Mouse (Mus musculus) hindbrain, embryonic 16.5 days (tissue): ENCODE data around the gene Palm. TPM values are rescaled to one million over a fixed set of nuclear protein-coding genes. Genes with fewer than 3 reads are reported as not detected.

Source experiments
- ATAC-seq: fragments of 200-750 bp; cut with Nextera tagmentation; 2 replicates; pipeline ENCODE4 v1.8.0; 2017; ENCODE audit warnings: moderate TSS enrichment, moderate library complexity
- H3K27ac ChIP-seq: fragments of 300-500 bp; sonication (generic); 2 replicates; pipeline ENCODE4 v1.5.1; 2014; ENCODE audit warnings: low read depth, mild to moderate bottlenecking, control low read depth, low read length, moderate library complexity
- H3K27me3 ChIP-seq: fragments of 300-500 bp; sonication (generic); replicated peaks from 2 replicates; pipeline ENCODE4 v1.6.1; 2014; ENCODE audit warnings: low read length; ENCODE audit not compliant: control insufficient read depth, insufficient read depth
- H3K36me3 ChIP-seq: fragments of 300-500 bp; sonication (generic); 2 replicates; pipeline ENCODE4 v1.6.1; 2014; ENCODE audit warnings: mild to moderate bottlenecking, low read length, moderate library complexity, mixed read lengths; ENCODE audit not compliant: control insufficient read depth, insufficient read depth
- H3K4me1 ChIP-seq: fragments of 300-500 bp; sonication (generic); 2 replicates; pipeline ENCODE4 v1.6.1; 2014; ENCODE audit warnings: low read depth, low read length; ENCODE audit not compliant: control insufficient read depth, insufficient read depth
- H3K4me2 ChIP-seq: fragments of 300-500 bp; sonication (generic); 2 replicates; pipeline ENCODE4 v1.6.1; 2014; ENCODE audit warnings: mild to moderate bottlenecking, low read length, control low read depth, moderate library complexity
- H3K4me3 ChIP-seq: fragments of 300-500 bp; sonication (generic); 2 replicates; pipeline ENCODE4 v1.5.1; 2014; ENCODE audit warnings: mild to moderate bottlenecking, low read length, control low read depth, moderate library complexity
- H3K9ac ChIP-seq: fragments of 300-500 bp; sonication (generic); 2 replicates; pipeline ENCODE4 v1.6.1; 2014; ENCODE audit warnings: low read depth, mild to moderate bottlenecking, control low read depth, low read length, moderate library complexity
- H3K9me3 ChIP-seq: fragments of 300-500 bp; sonication (generic); 2 replicates; pipeline ENCODE4 v1.6.1; 2014; ENCODE audit warnings: mild to moderate bottlenecking, low read length, moderate library complexity; ENCODE audit not compliant: control insufficient read depth
- WGBS: fragments of 180-500 bp; shearing (Covaris S2); extraction: QIAGEN DNeasy Blood & Tissue Kit; methylation state at CpG from one replicate; pipeline ENCODE4 v1.1.7; 2014; 5-methylcytosine and 5-hydroxymethylcytosine counted together
- polyA plus RNA-seq: library from polyadenylated mRNA; unstranded; fragments of >200 nt; fragmentation: Nextera tagmentation; extraction: Ambion mirVana; gene quantifications from 2 replicates; pipeline ENCODE4 v1.2.1, GENCODE M21; 2015

Gene Palm
- polyA plus RNA-seq, 1 experiment from 2014 or later, result 297 TPM

- no peak for ATAC-seq
- peaks cover 45% of the 10 kb centered on the region for H3K4me1 ChIP-seq
- no peak overlapping the region; the same call in 1 of the 2 replicates for H3K9ac ChIP-seq
- no peak overlapping the region for H3K4me2 ChIP-seq
- peaks cover 40% of the 10 kb centered on the region for H3K36me3 ChIP-seq
- 81% methylated on average over 11 of the region's 11 CpGs for WGBS
- no peaks in the 10 kb centered on the region for H3K9me3 ChIP-seq
- no peak overlapping the region for H3K4me3 ChIP-seq
- H3K27me3 ChIP-seq, result no peaks in the 10 kb centered on the region
- 0 out of 2 replicates have a peak overlapping the region, but pooled peaks have one; percentile 7 for H3K27ac ChIP-seq
Observed at GRCm38 (mm10) chr10:79859116-79859515, 65.7 kb downstream of the Palm start.

GRCm38 (mm10) chr10:79860079-79860911, 66.9 kb downstream of the Palm start:
- peaks cover 45% of the 10 kb centered on the region for H3K4me1 ChIP-seq
- H3K27me3 ChIP-seq, result no peaks in the 10 kb centered on the region
- no peak overlapping the region for H3K4me3 ChIP-seq
- H3K4me2 ChIP-seq, result no peak overlapping the region
- ATAC-seq, result no peak
- H3K9ac ChIP-seq, result no peak overlapping the region; the same call in 1 of the 2 replicates
- H3K27ac ChIP-seq, result no peak overlapping the region
- 93% methylated on average over 26 of the region's 26 CpGs for WGBS
- H3K36me3 ChIP-seq, result peaks cover 41% of the 10 kb centered on the region
- no peaks in the 10 kb centered on the region for H3K9me3 ChIP-seq

GRCm38 (mm10) chr10:79861230-79862048, 68.1 kb downstream of the Palm start:
- ATAC-seq, result no peak
- Histone ChIP-seq H3K9ac (no peak overlapping the region), H3K4me3 (no peak overlapping the region), H3K36me3 (peaks cover 52% of the 10 kb centered on the region), H3K9me3 (no peaks in the 10 kb centered on the region), H3K4me1 (peaks cover 35% of the 10 kb centered on the region), H3K4me2 (no peak overlapping the region), H3K27ac (no peak overlapping the region), H3K27me3 (no peaks in the 10 kb centered on the region)
- WGBS, result 71% methylated on average over 25 of the region's 25 CpGs

GRCm38 (mm10) chr10:79862049-79862788, 68.8 kb downstream of the Palm start:
- H3K36me3 ChIP-seq, result peaks cover 56% of the 10 kb centered on the region
- H3K9ac ChIP-seq, result no peak overlapping the region; the same call in 1 of the 2 replicates
- no peaks in the 10 kb centered on the region for H3K27me3 ChIP-seq
- no peak overlapping the region for H3K4me2 ChIP-seq
- no peak for ATAC-seq
- H3K4me1 ChIP-seq, result peaks cover 27% of the 10 kb centered on the region
- no peak overlapping the region; the same call in 1 of the 2 replicates for H3K27ac ChIP-seq
- H3K9me3 ChIP-seq, result no peaks in the 10 kb centered on the region
- 72% methylated on average over 23 of the region's 23 CpGs for WGBS
- no peak overlapping the region for H3K4me3 ChIP-seq

GRCm38 (mm10) chr10:79862925-79863324, 69.6 kb downstream of the Palm start:
- Histone ChIP-seq H3K4me2 (no peak overlapping the region), H3K4me1 (peaks cover 20% of the 10 kb centered on the region), H3K27me3 (no peaks in the 10 kb centered on the region), H3K27ac (no peak overlapping the region; the same call in 1 of the 2 replicates), H3K36me3 (peaks cover 56% of the 10 kb centered on the region), H3K9me3 (no peaks in the 10 kb centered on the region), H3K9ac (no peak overlapping the region), H3K4me3 (no peak overlapping the region)
- ATAC-seq, result no peak
- 73% methylated on average over 10 of the region's 10 CpGs for WGBS

GRCm38 (mm10) chr10:79864351-79865188, 71.2 kb downstream of the Palm start:
- ATAC-seq, result peak; percentile 0; the same call in 1 of the 2 replicates
- H3K4me3 ChIP-seq, result no peak overlapping the region
- peaks cover 52% of the 10 kb centered on the region for H3K36me3 ChIP-seq
- 0 out of 2 replicates have a peak overlapping the region, but pooled peaks have one; percentile 5 for H3K9ac ChIP-seq
- no peak overlapping the region for H3K27ac ChIP-seq
- no peaks in the 10 kb centered on the region for H3K27me3 ChIP-seq
- H3K4me1 ChIP-seq, result peaks cover 11% of the 10 kb centered on the region
- H3K9me3 ChIP-seq, result no peaks in the 10 kb centered on the region
- 58% methylated on average over 10 of the region's 10 CpGs for WGBS
- no peak overlapping the region for H3K4me2 ChIP-seq

GRCm38 (mm10) chr10:79865189-79865601, 71.8 kb downstream of the Palm start:
- H3K27ac ChIP-seq, result no peak overlapping the region

GRCm38 (mm10) chr10:79865801-79866295, 72.5 kb downstream of the Palm start:
- 60% methylated on average over 19 of the region's 19 CpGs for WGBS
- Histone ChIP-seq H3K4me1 (peaks cover 11% of the 10 kb centered on the region), H3K9me3 (no peaks in the 10 kb centered on the region), H3K4me3 (no peak overlapping the region), H3K9ac (no peak overlapping the region), H3K27ac (no peak overlapping the region), H3K4me2 (no peak overlapping the region), H3K36me3 (peaks cover 39% of the 10 kb centered on the region), H3K27me3 (no peaks in the 10 kb centered on the region)
- ATAC-seq, result no peak; the same call in 1 of the 2 replicates

More at GRCm38 (mm10) chr10:79865189-79865601, 71.8 kb downstream of the Palm start:
- Histone ChIP-seq H3K27me3 (no peaks in the 10 kb centered on the region), H3K4me1 (peaks cover 11% of the 10 kb centered on the region), H3K9me3 (no peaks in the 10 kb centered on the region), H3K36me3 (peaks cover 45% of the 10 kb centered on the region), H3K9ac (peak overlapping the region; percentile 5; the same call in 1 of the 2 replicates), H3K4me3 (no peak overlapping the region), H3K4me2 (no peak overlapping the region)
- ATAC-seq, result peak; percentile 31; the same call in 1 of the 2 replicates
- 63% methylated on average over 12 of the region's 12 CpGs for WGBS
